Mouse (Mus musculus): ENCODE data around the gene Lmo4. TPM values are rescaled to one million over a fixed set of nuclear protein-coding genes. Genes with fewer than 3 reads are reported as not detected.

Gene Lmo4
- total and polyA plus RNA-seq, 2 experiments from 2014 or later, result 77.9 to 139 TPM

GRCm38 (mm10) chr3:144225456-144226240, 20.6 kb upstream of the Lmo4 start:
- Histone ChIP-seq H3K4me1 (ENCODE audit: insufficient read depth, low read length) (no peaks in the 10 kb centered on the region), H3K9me3 (ENCODE audit: low read length) (no peaks in the 10 kb centered on the region), H3K27ac (ENCODE audit: low read depth, low read length) (no peak overlapping the region), H3K36me3 (ENCODE audit: insufficient read depth, low read length) (no peaks in the 10 kb centered on the region), H3K4me3 (ENCODE audit: low read depth, low read length) (no peak overlapping the region), H3K4me2 (ENCODE audit: low read depth, low read length, poor library complexity, severe bottlenecking) (no peak overlapping the region), H3K27me3 (ENCODE audit: insufficient read depth, low read length) (0 out of 2 replicates have a peak, but pooled peaks cover 2% of the 10 kb centered on the region), H3K9ac (replicated peaks; ENCODE audit: low read length, poor library complexity, severe bottlenecking) (no peak overlapping the region)
- no peak for TF ChIP-seq CTCF (IDR thresholded peaks at IDR 0.05)
- DNase-seq (ENCODE audit: low spot score) (no peak), ATAC-seq (ENCODE audit: low FRiP score) (no peak)
- WGBS, result 73% methylated on average over 9 of the region's 9 CpGs

- no peak for ATAC-seq (ENCODE audit: low FRiP score)
Measured at GRCm38 (mm10) chr3:144224594-144224993, 19.6 kb upstream of the Lmo4 start.

GRCm38 (mm10) chr3:144223377-144224105, 18.5 kb upstream of the Lmo4 start:
- 72% methylated on average over 20 of the region's 20 CpGs for WGBS
- ATAC-seq (ENCODE audit: low FRiP score) (no peak), DNase-seq (ENCODE audit: low spot score) (no peak)
- no peak for TF ChIP-seq CTCF (IDR thresholded peaks at IDR 0.05)
- Histone ChIP-seq H3K9me3 (ENCODE audit: low read length) (no peaks in the 10 kb centered on the region), H3K36me3 (ENCODE audit: insufficient read depth, low read length) (no peaks in the 10 kb centered on the region), H3K4me2 (ENCODE audit: low read depth, low read length, poor library complexity, severe bottlenecking) (no peak overlapping the region), H3K4me1 (ENCODE audit: insufficient read depth, low read length) (no peaks in the 10 kb centered on the region), H3K27ac (ENCODE audit: low read depth, low read length) (no peak overlapping the region), H3K4me3 (ENCODE audit: low read depth, low read length) (no peak overlapping the region), H3K27me3 (ENCODE audit: insufficient read depth, low read length) (0 out of 2 replicates have a peak, but pooled peaks cover 2% of the 10 kb centered on the region), H3K9ac (replicated peaks; ENCODE audit: low read length, poor library complexity, severe bottlenecking) (no peak overlapping the region)

More at GRCm38 (mm10) chr3:144224594-144224993, 19.6 kb upstream of the Lmo4 start:
- TF ChIP-seq CTCF (IDR thresholded peaks at IDR 0.05), result no peak
- no peak overlapping the region for H3K9ac ChIP-seq (replicated peaks; ENCODE audit: low read length, poor library complexity, severe bottlenecking)
- no peak overlapping the region for H3K4me2 ChIP-seq (ENCODE audit: low read depth, low read length, poor library complexity, severe bottlenecking)
- no peaks in the 10 kb centered on the region for H3K36me3 ChIP-seq (ENCODE audit: insufficient read depth, low read length)
- DNase-seq (ENCODE audit: low spot score), result no peak
- H3K9me3 ChIP-seq (ENCODE audit: low read length), result no peaks in the 10 kb centered on the region
- H3K4me3 ChIP-seq (ENCODE audit: low read depth, low read length), result no peak overlapping the region
- 67% methylated on average over 7 of the region's 7 CpGs for WGBS
- H3K27ac ChIP-seq (ENCODE audit: low read depth, low read length), result no peak overlapping the region
- H3K27me3 ChIP-seq (ENCODE audit: insufficient read depth, low read length), result 0 out of 2 replicates have a peak, but pooled peaks cover 2% of the 10 kb centered on the region
- H3K4me1 ChIP-seq (ENCODE audit: insufficient read depth, low read length), result no peaks in the 10 kb centered on the region

GRCm38 (mm10) chr3:144222381-144222780, 17.4 kb upstream of the Lmo4 start:
- Histone ChIP-seq H3K4me3 (ENCODE audit: low read depth, low read length) (no peak overlapping the region), H3K27me3 (ENCODE audit: insufficient read depth, low read length) (0 out of 2 replicates have a peak, but pooled peaks cover 2% of the 10 kb centered on the region), H3K36me3 (ENCODE audit: insufficient read depth, low read length) (no peaks in the 10 kb centered on the region), H3K4me1 (ENCODE audit: insufficient read depth, low read length) (no peaks in the 10 kb centered on the region), H3K9me3 (ENCODE audit: low read length) (no peaks in the 10 kb centered on the region), H3K27ac (ENCODE audit: low read depth, low read length) (no peak overlapping the region), H3K9ac (replicated peaks; ENCODE audit: low read length, poor library complexity, severe bottlenecking) (no peak overlapping the region), H3K4me2 (ENCODE audit: low read depth, low read length, poor library complexity, severe bottlenecking) (no peak overlapping the region)
- 81% methylated on average over 9 of the region's 9 CpGs for WGBS
- DNase-seq (ENCODE audit: low spot score) (no peak), ATAC-seq (ENCODE audit: low FRiP score) (no peak)
- TF ChIP-seq CTCF (IDR thresholded peaks at IDR 0.05), result no peak

GRCm38 (mm10) chr3:144207498-144207897, 2.5 kb upstream of the Lmo4 start:
- Histone ChIP-seq H3K4me2 (ENCODE audit: low read depth, low read length, poor library complexity, severe bottlenecking) (no peak overlapping the region), H3K27me3 (ENCODE audit: insufficient read depth, low read length) (no peaks in the 10 kb centered on the region), H3K27ac (ENCODE audit: low read depth, low read length) (no peak overlapping the region), H3K4me3 (ENCODE audit: low read depth, low read length) (no peak overlapping the region), H3K9ac (replicated peaks; ENCODE audit: low read length, poor library complexity, severe bottlenecking) (no peak overlapping the region), H3K36me3 (ENCODE audit: insufficient read depth, low read length) (no peaks in the 10 kb centered on the region), H3K9me3 (ENCODE audit: low read length) (no peaks in the 10 kb centered on the region), H3K4me1 (ENCODE audit: insufficient read depth, low read length) (no peaks in the 10 kb centered on the region)
- peak; percentile 84 for TF ChIP-seq CTCF (IDR thresholded peaks at IDR 0.05)
- WGBS, result 47% methylated on average over 5 of the region's 5 CpGs
- DNase-seq (ENCODE audit: low spot score) (peak; percentile 78), ATAC-seq (ENCODE audit: low FRiP score) (no peak)

GRCm38 (mm10) chr3:144206942-144207341, 1.9 kb upstream of the Lmo4 start:
- Histone ChIP-seq H3K36me3 (ENCODE audit: insufficient read depth, low read length) (no peaks in the 10 kb centered on the region), H3K4me1 (ENCODE audit: insufficient read depth, low read length) (0 out of 2 replicates have a peak, but pooled peaks cover 1% of the 10 kb centered on the region), H3K9me3 (ENCODE audit: low read length) (no peaks in the 10 kb centered on the region), H3K27me3 (ENCODE audit: insufficient read depth, low read length) (no peaks in the 10 kb centered on the region), H3K27ac (ENCODE audit: low read depth, low read length) (no peak overlapping the region), H3K4me3 (ENCODE audit: low read depth, low read length) (no peak overlapping the region), H3K4me2 (ENCODE audit: low read depth, low read length, poor library complexity, severe bottlenecking) (no peak overlapping the region), H3K9ac (replicated peaks; ENCODE audit: low read length, poor library complexity, severe bottlenecking) (no peak overlapping the region)
- WGBS, result 91% methylated on average over 1 of the region's 1 CpGs
- no peak for TF ChIP-seq CTCF (IDR thresholded peaks at IDR 0.05)
- ATAC-seq (ENCODE audit: low FRiP score), result no peak
- no peak for DNase-seq (ENCODE audit: low spot score)

Measured in midbrain, postnatal 0 days (tissue).